Mouse (Mus musculus) hindbrain, embryonic 15.5 days (tissue): Measurements from ENCODE around the gene Shpk. TPM values are rescaled to one million over a fixed set of nuclear protein-coding genes. Genes with fewer than 3 reads are reported as not detected.

Source experiments
- ATAC-seq: fragments of 200-750 bp; cut with Nextera tagmentation; 2 replicates; pipeline ENCODE4 v1.8.0; 2017; ENCODE audit warnings: low read depth, moderate number of reproducible peaks, moderate TSS enrichment; ENCODE audit not compliant: low FRiP score
- H3K27ac ChIP-seq: fragments of 300-500 bp; sonication (generic); replicated peaks from 2 replicates; pipeline ENCODE4 v1.5.1; 2015; ENCODE audit warnings: mild to moderate bottlenecking, inconsistent platforms
- H3K27me3 ChIP-seq: fragments of 300-500 bp; sonication (generic); 2 replicates; pipeline ENCODE4 v1.6.1; 2015; ENCODE audit warnings: control low read depth, inconsistent platforms
- H3K36me3 ChIP-seq: fragments of 300-500 bp; sonication (generic); 2 replicates; pipeline ENCODE4 v1.6.1; 2015; ENCODE audit warnings: control low read depth, inconsistent platforms
- H3K4me1 ChIP-seq: fragments of 300-500 bp; sonication (generic); replicated peaks from 2 replicates; pipeline ENCODE4 v1.6.1; 2015; ENCODE audit warnings: control low read depth, inconsistent platforms
- H3K4me2 ChIP-seq: fragments of 300-500 bp; sonication (generic); 2 replicates; pipeline ENCODE4 v1.6.1; 2015; ENCODE audit warnings: moderate library complexity, mild to moderate bottlenecking, inconsistent platforms
- H3K4me3 ChIP-seq: fragments of 300-500 bp; sonication (generic); 2 replicates; pipeline ENCODE4 v1.5.1; 2015; ENCODE audit warnings: mild to moderate bottlenecking, inconsistent platforms
- H3K9ac ChIP-seq: fragments of 300-500 bp; sonication (generic); 2 replicates; pipeline ENCODE4 v1.6.1; 2015; ENCODE audit warnings: inconsistent platforms
- H3K9me3 ChIP-seq: fragments of 300-500 bp; sonication (generic); 2 replicates; pipeline ENCODE4 v1.6.1; 2016; ENCODE audit warnings: control low read depth, inconsistent platforms
- WGBS: fragments of 180-500 bp; shearing (Covaris S2); methylation state at CpG from one replicate; pipeline ENCODE4 v1.1.7; 2015; 5-methylcytosine and 5-hydroxymethylcytosine counted together
- polyA plus RNA-seq: library from polyadenylated mRNA; unstranded; fragments of >200 nt; fragmentation: Nextera tagmentation; extraction: Ambion mirVana; gene quantifications from 2 replicates; pipeline ENCODE4 v1.2.1, GENCODE M21; 2015

Shpk gene
- polyA plus RNA-seq, 1 experiment from 2014 or later: 2.9 TPM

- Histone ChIP-seq H3K36me3 (no peaks in the 10 kb centered on the region), H3K27me3 (no peaks in the 10 kb centered on the region), H3K4me2 (no peak overlapping the region), H3K4me3 (no peak overlapping the region), H3K27ac (no peak overlapping the region), H3K4me1 (peaks cover 24% of the 10 kb centered on the region), H3K9me3 (no peaks in the 10 kb centered on the region), H3K9ac (no peak overlapping the region)
- ATAC-seq: no peak
- 71% methylated on average over 2 of the region's 2 CpGs for WGBS
Measured at GRCm38 (mm10) chr11:73201021-73201420, 1.8 kb downstream of the Shpk start.

- Histone ChIP-seq H3K9me3 (no peaks in the 10 kb centered on the region), H3K4me3 (no peak overlapping the region), H3K4me1 (peaks cover 24% of the 10 kb centered on the region), H3K9ac (no peak overlapping the region), H3K27ac (no peak overlapping the region), H3K36me3 (no peaks in the 10 kb centered on the region), H3K27me3 (no peaks in the 10 kb centered on the region), H3K4me2 (no peak overlapping the region)
- WGBS: 28% methylated on average over 4 of the region's 4 CpGs
- ATAC-seq: no peak
Measured at GRCm38 (mm10) chr11:73201597-73201996, 2.3 kb downstream of the Shpk start.

GRCm38 (mm10) chr11:73203895-73204294 is 4.6 kb downstream of the Shpk start:
- H3K27ac ChIP-seq: no peak overlapping the region
- no peaks in the 10 kb centered on the region for H3K36me3 ChIP-seq
- no peaks in the 10 kb centered on the region for H3K27me3 ChIP-seq
- no peak overlapping the region for H3K4me2 ChIP-seq
- WGBS: 87% methylated on average over 8 of the region's 8 CpGs
- H3K4me3 ChIP-seq: no peak overlapping the region
- H3K4me1 ChIP-seq: peaks cover 7% of the 10 kb centered on the region
- no peak overlapping the region for H3K9ac ChIP-seq
- no peaks in the 10 kb centered on the region for H3K9me3 ChIP-seq
- ATAC-seq: no peak

GRCm38 (mm10) chr11:73205194-73205593 is 5.9 kb downstream of the Shpk start:
- H3K4me1 ChIP-seq: peaks cover under 1% of the 10 kb centered on the region; the same call in 1 of the 2 replicates
- H3K4me3 ChIP-seq: no peak overlapping the region
- no peak overlapping the region for H3K4me2 ChIP-seq
- H3K27ac ChIP-seq: no peak overlapping the region
- WGBS: 83% methylated on average over 7 of the region's 7 CpGs
- H3K9me3 ChIP-seq: no peaks in the 10 kb centered on the region
- no peaks in the 10 kb centered on the region for H3K36me3 ChIP-seq
- H3K9ac ChIP-seq: no peak overlapping the region
- no peak for ATAC-seq
- H3K27me3 ChIP-seq: no peaks in the 10 kb centered on the region

- H3K9me3 ChIP-seq: no peaks in the 10 kb centered on the region
Measured at GRCm38 (mm10) chr11:73207621-73208020, 8.4 kb downstream of the Shpk start.

GRCm38 (mm10) chr11:73213956-73214355 is 14.7 kb downstream of the Shpk start:
- Histone ChIP-seq H3K4me2 (no peak overlapping the region), H3K27me3 (no peaks in the 10 kb centered on the region), H3K27ac (no peak overlapping the region), H3K9me3 (no peaks in the 10 kb centered on the region), H3K4me3 (no peak overlapping the region), H3K9ac (no peak overlapping the region), H3K36me3 (no peaks in the 10 kb centered on the region), H3K4me1 (no peaks in the 10 kb centered on the region)
- 72% methylated on average over 3 of the region's 3 CpGs for WGBS
- no peak for ATAC-seq

More at GRCm38 (mm10) chr11:73207621-73208020, 8.4 kb downstream of the Shpk start:
- WGBS: 80% methylated on average over 2 of the region's 2 CpGs
- Histone ChIP-seq H3K9ac (no peak overlapping the region), H3K36me3 (no peaks in the 10 kb centered on the region), H3K4me2 (no peak overlapping the region), H3K27me3 (no peaks in the 10 kb centered on the region), H3K27ac (no peak overlapping the region), H3K4me1 (no peaks in the 10 kb centered on the region), H3K4me3 (no peak overlapping the region)
- ATAC-seq: no peak

GRCm38 (mm10) chr11:73219671-73220070 is 20.4 kb downstream of the Shpk start:
- 69% methylated on average over 2 of the region's 2 CpGs for WGBS
- Histone ChIP-seq H3K4me3 (no peak overlapping the region), H3K9me3 (no peaks in the 10 kb centered on the region), H3K36me3 (no peaks in the 10 kb centered on the region), H3K9ac (no peak overlapping the region), H3K4me2 (no peak overlapping the region), H3K4me1 (no peaks in the 10 kb centered on the region), H3K27ac (no peak overlapping the region), H3K27me3 (no peaks in the 10 kb centered on the region)
- ATAC-seq: no peak

- no peak overlapping the region for H3K4me2 ChIP-seq
- no peaks in the 10 kb centered on the region for H3K27me3 ChIP-seq
- no peak for ATAC-seq
- H3K36me3 ChIP-seq: no peaks in the 10 kb centered on the region
- no peak overlapping the region for H3K27ac ChIP-seq
- no peaks in the 10 kb centered on the region for H3K4me1 ChIP-seq
- WGBS: 100% methylated on average over 1 of the region's 1 CpGs
- no peak overlapping the region for H3K9ac ChIP-seq
- H3K4me3 ChIP-seq: no peak overlapping the region
- no peaks in the 10 kb centered on the region for H3K9me3 ChIP-seq
Measured at GRCm38 (mm10) chr11:73220651-73221050, 21.4 kb downstream of the Shpk start.

- ATAC-seq: no peak
- H3K9me3 ChIP-seq: no peaks in the 10 kb centered on the region
- no peak overlapping the region for H3K27ac ChIP-seq
- whole genome bisulfite sequencing: 39% methylated on average over 5 of the region's 5 CpGs
- no peak overlapping the region for H3K9ac ChIP-seq
- no peaks in the 10 kb centered on the region for H3K4me1 ChIP-seq
- H3K27me3 ChIP-seq: no peaks in the 10 kb centered on the region
- H3K4me2 ChIP-seq: no peak overlapping the region
- H3K4me3 ChIP-seq: no peak overlapping the region
- H3K36me3 ChIP-seq: no peaks in the 10 kb centered on the region
Measured at GRCm38 (mm10) chr11:73222846-73223245, 23.6 kb downstream of the Shpk start.

- H3K27ac ChIP-seq: no peak overlapping the region
- WGBS: 83% methylated on average over 2 of the region's 2 CpGs
- no peaks in the 10 kb centered on the region for H3K36me3 ChIP-seq
- ATAC-seq: no peak
- H3K4me1 ChIP-seq: no peaks in the 10 kb centered on the region
- no peak overlapping the region for H3K4me3 ChIP-seq
- H3K27me3 ChIP-seq: no peaks in the 10 kb centered on the region
- H3K9me3 ChIP-seq: no peaks in the 10 kb centered on the region
- H3K4me2 ChIP-seq: no peak overlapping the region
- H3K9ac ChIP-seq: no peak overlapping the region
Measured at GRCm38 (mm10) chr11:73223966-73224365, 24.7 kb downstream of the Shpk start.

GRCm38 (mm10) chr11:73225856-73226255 is 26.6 kb downstream of the Shpk start:
- no peaks in the 10 kb centered on the region for H3K36me3 ChIP-seq
- no peak overlapping the region for H3K9ac ChIP-seq
- H3K4me2 ChIP-seq: no peak overlapping the region
- H3K9me3 ChIP-seq: no peaks in the 10 kb centered on the region
- no peak for ATAC-seq
- H3K27me3 ChIP-seq: no peaks in the 10 kb centered on the region
- no peak overlapping the region for H3K27ac ChIP-seq
- no peak overlapping the region for H3K4me3 ChIP-seq
- 92% methylated on average over 6 of the region's 6 CpGs for WGBS
- no peaks in the 10 kb centered on the region for H3K4me1 ChIP-seq

- ATAC-seq: no peak
- no peaks in the 10 kb centered on the region for H3K27me3 ChIP-seq
- H3K36me3 ChIP-seq: no peaks in the 10 kb centered on the region
- no peak overlapping the region for H3K9ac ChIP-seq
- H3K4me1 ChIP-seq: no peaks in the 10 kb centered on the region
- H3K9me3 ChIP-seq: no peaks in the 10 kb centered on the region
- no peak overlapping the region for H3K4me2 ChIP-seq
- 77% methylated on average over 5 of the region's 5 CpGs for WGBS
- no peak overlapping the region for H3K4me3 ChIP-seq
- H3K27ac ChIP-seq: no peak overlapping the region
Measured at GRCm38 (mm10) chr11:73228881-73229280, 29.6 kb downstream of the Shpk start.

GRCm38 (mm10) chr11:73230081-73230480 is 30.8 kb downstream of the Shpk start:
- Histone ChIP-seq H3K9me3 (no peaks in the 10 kb centered on the region), H3K36me3 (no peaks in the 10 kb centered on the region), H3K4me3 (no peak overlapping the region), H3K4me1 (no peaks in the 10 kb centered on the region), H3K9ac (no peak overlapping the region), H3K27ac (no peak overlapping the region), H3K4me2 (no peak overlapping the region), H3K27me3 (no peaks in the 10 kb centered on the region)
- ATAC-seq: no peak
- 91% methylated on average over 5 of the region's 5 CpGs for whole genome bisulfite sequencing
